Mouse (Mus musculus) thymus, adult 18-20 months (tissue): ENCODE results near the gene Prrx2.
"Not testable (repeated sequence)": the region's sequence is repeated elsewhere in the genome, so short reads cannot be mapped to it uniquely, and the experiment has no call there.

ENCODE experiments used
- DNase-seq, 2 experiments: peaks; one replicate each; pipeline ENCODE4 v3.0.0; 2022; ENCODE audit warnings: mixed read lengths in 2 of 2

The Prrx2 gene

DNA sequence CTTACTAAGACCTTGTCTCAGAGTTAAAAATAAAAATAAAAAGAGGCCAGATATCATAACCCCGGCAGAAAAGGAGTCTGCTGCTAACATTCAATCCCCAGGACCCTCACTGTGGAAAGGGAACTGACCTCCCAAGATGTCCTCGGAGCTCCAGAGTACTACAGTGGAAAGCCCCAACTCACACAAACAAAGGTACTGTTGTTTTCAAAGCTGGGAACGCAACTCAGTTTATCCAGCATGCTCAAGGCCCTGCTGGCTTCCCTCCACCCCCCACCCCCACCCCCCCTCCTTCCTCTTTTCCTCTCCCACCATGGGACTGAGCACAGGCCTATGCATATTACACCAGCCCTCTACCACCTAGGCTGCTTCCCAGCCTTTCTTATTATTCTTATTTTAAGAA is 80.1 kb downstream of the Prrx2 start:
- no peak for DNase-seq

GRCm38 (mm10) chr2:30915376-30915775 is 80.6 kb downstream of the Prrx2 start:
- DNase-seq = no peak

DNA sequence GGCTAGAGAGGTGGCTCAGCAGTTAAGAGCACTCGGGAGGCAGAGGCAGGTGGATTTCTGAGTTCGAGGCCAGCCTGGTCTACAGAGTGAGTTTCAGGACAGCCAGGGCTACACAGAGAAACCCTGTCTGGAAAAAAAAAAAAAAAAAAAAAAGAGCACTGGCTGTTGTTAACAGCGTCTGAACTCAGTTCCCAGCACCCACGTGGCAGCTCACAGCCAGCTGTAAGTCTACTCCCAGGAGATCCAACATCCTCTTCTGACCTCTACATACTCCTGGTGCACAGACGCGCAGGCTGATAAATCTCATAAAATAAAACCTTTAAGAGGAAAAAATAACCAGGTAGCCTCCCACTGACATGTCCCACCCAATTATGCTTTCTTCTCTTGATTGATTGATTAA is 81.2 kb downstream of the Prrx2 start:
- DNase-seq = not testable (repeated sequence)

DNA sequence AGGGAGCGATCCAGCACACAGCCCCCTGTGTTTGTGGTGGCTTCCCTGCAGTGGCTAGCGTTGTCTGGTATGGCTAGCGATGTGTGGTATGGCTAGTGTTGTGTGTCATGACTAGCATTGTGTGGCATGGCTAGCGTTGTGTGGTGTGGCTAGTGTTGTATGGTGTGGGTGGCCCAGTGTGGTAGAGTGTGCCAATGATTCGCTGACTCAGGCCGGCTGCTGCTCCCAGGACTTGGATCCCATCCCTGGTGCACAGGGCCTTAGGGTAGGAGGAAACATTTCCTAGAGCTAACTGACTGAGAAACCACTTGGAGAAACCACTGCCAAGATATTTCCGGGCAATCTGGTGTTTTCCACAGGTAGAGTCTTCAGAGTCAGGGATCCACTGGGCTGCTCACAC is 82.9 kb downstream of the Prrx2 start:
- no peak for DNase-seq

DNA sequence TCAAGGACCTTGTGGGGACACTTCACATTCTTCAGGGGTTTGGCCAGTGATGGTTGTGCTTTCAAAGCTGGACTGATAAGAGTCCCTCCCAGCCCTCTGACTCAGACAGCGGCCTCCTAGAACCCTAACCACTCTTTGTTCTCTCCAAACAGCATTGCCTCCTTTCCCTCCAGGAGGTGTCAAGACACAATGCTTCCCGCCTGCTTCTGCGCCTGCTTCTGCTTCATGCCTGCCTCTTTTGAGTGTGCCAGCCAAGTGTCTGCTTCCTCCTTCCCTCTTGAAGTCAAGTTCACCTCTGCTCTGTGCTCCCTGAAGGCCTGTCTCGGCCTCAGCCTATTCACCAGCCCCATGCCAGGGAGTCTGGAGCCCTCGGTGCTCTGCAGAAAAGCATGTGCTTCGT is 83.4 kb downstream of the Prrx2 start:
- no peak for DNase-seq

DNA sequence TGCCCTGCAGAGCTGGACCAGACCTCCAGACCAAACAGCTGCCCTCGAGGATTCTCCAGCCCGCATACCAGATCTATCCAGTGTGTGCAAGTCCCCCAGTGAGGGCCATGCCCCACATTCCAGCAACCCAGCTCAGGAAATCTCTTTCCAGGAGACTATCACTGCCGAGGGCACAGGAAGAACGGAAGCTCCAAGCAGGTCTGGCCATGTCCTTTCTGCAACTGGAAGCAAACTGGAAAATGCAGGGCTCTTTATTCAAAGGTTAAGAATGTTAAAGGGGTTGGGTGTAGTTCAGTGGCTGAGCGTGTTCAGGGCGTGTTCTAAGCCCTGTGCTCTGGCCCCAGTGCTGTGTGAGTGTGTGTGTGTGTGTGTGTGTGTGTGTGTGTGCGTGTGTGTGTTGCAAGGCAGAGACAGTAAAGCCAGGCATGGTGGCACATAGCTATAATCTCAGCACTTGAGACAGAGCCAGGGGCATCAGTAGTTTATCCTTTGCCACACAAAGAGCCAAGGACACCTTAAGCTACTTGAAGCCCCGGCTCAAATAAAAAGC is 84.1 kb downstream of the Prrx2 start:
- no peak for DNase-seq

- no peak for DNase-seq
Measured at GRCm38 (mm10) chr2:30920216-30920615, 85.4 kb downstream of the Prrx2 start.

- DNase-seq = no peak
Measured at GRCm38 (mm10) chr2:30923099-30923498, 88.3 kb downstream of the Prrx2 start.

- no peak for DNase-seq
Measured at GRCm38 (mm10) chr2:30925181-30925580, 90.4 kb downstream of the Prrx2 start.

GRCm38 (mm10) chr2:30926381-30926780 is 91.6 kb downstream of the Prrx2 start:
- DNase-seq = no peak

DNA sequence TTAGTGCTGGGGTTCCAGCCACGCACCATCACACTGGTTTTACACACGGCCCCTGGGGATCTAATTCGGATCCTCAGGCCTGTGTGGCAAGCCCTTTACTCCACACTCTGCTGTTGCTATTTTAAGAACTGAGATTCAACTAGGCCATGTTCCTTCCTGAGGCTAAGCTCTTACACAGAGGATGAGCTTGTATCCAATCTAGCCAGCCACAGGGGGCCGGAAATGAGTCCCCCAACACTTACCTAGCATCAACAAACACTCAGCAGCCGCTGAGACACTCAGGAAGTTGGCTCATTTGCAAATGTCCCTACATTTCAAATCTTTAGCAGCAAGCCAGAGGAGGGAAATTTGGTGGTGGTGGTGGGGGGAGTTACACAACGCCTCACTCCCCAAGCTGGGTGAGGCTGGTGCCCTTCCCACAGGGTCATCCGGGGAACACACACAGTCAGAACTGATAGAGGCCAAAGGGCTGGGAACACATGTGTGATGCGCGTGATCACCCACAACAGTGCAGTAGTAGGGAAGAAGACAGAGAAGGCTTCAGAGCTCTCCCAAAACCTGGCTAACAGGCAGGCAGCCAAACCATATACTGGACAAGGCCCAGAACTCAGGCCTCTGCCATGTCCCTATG is 92.5 kb downstream of the Prrx2 start:
- no peak for DNase-seq

DNA sequence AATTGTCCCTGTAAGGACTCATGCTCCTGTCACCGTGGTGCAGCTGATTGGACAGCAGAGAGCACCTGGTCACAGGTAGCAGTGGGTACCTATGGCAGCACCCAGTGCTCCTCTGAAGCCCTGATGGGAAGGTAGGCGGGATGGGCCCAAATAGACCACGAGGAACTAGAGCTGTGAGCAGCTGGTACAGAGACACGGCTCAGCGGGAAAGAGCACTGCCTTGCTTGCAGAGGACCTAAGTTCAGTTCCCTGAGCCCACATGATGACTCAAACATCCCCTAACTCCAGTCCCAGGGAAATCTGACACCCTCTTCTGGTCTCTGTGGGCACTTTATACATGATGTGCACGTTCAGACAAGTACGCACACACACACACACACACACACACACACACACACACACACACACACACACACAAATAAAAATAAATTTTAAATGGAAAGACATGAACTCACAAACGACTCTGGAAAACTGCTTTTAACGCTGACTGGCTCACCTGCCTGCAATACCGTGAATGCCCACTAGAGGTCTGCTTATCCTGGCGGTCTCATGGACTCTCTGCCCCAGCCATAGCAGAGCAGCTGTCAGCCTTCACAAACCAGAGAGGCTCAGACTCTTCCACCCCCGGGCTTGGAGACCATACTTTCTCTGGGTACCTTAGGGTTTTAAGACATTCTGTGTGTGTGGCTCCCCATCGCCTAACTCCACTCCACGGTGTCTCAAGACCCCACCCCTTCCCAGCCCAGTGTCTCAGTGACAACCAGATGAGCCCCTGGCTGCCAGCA is 93.3 kb downstream of the Prrx2 start:
- DNase-seq = peak; percentile 26 to 31

DNA sequence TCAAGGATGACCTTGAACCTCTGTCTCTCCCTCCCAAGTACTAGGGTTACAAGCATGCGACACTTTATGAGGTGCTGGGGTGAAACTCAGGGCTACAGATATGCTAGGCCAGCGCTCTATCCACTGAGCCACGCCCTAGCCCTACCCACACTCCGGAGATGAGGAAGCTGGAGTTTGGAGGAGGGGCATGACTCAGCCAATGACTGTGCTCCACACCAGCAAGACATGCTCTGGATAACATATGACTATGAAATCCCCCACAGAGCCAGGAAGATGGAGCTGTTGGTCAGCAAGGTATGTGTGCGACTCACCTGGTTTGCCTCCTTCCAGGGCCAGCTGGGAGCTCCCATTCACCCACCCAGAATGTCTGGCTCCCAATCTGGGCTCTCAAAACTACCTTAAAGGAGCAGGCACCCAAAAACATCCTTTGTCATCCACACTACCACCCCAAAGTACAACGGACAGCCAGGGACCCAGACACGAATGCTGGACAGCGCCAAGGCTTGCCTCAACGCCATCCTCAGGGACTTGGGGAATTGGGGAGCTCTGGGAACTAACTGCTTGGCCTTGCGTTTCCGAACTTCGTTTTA is 94.2 kb downstream of the Prrx2 start:
- no peak for DNase-seq

DNA sequence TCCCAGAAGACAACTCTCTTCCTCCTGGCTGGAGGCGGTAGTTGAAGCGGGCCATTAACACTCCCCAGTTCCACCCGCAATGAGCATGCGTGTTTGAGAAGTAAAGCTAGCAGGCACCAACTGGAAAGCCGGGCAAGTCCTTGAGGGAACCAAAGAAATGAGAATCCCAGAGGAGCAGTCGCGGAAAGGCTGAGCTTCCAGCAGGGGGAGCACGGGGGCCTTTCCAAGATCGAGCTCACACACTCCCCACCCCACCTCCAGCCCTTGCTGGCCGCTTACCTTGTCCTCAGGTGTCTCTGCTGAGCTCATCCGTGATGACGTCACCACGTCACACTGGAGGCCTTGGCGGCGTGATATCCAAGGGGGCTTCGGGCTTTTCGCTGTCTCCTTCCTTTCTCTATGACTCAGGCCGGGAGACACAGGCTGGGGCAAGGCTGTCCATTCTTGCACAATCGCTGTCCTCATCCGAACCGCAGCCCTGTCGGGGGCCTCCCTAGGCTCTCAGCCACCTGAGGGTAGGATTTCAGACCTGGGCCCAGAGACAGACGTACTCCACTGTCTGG is 94.8 kb downstream of the Prrx2 start, which contains the start of gene Ptges:
TSS of gene Ptges (minus strand) at position 381 of the 563 bp plus-strand sequence.
- DNase-seq = peak in 1 of 2 experiments; percentile 24

- not testable (repeated sequence) for DNase-seq
Measured at GRCm38 (mm10) chr2:30930846-30931245, 96.1 kb downstream of the Prrx2 start.
